Mouse (Mus musculus): Measurements from ENCODE around the gene Cdc6.

- no peak for TF ChIP-seq CTCF (IDR thresholded peaks at IDR 0.05; ENCODE audit: borderline replicate concordance, control insufficient read depth, extremely low read depth, insufficient read depth, low read length, poor library complexity)
- TF ChIP-seq POLR2A (IDR thresholded peaks at IDR 0.05; ENCODE audit: control insufficient read depth, extremely low read depth, insufficient read depth, low read length, poor library complexity), result no peak
These were observed 61.3 kb downstream of the Cdc6 start for GRCm38 (mm10) chr11:98968716-98969495.
